Mouse (Mus musculus): Measurements from ENCODE around the gene Egfr. TPM values are rescaled to one million over a fixed set of nuclear protein-coding genes. Genes with fewer than 3 reads are reported as not detected.

Gene Egfr
- polyA plus RNA-seq, 1 experiment from 2014 or later, result 2.1 TPM

GRCm38 (mm10) chr11:16950226-16950975 lies 198.4 kb downstream of the Egfr start:
- Histone ChIP-seq H3K9me3 (replicated peaks; ENCODE audit: control insufficient read depth, low read length) (no peaks in the 10 kb centered on the region), H3K4me3 (ENCODE audit: low read depth, low read length) (peak overlapping the region; percentile 43), H3K27ac (ENCODE audit: low read depth, low read length) (no peak overlapping the region), H3K36me3 (ENCODE audit: control insufficient read depth, insufficient read depth, low read length) (no peaks in the 10 kb centered on the region), H3K27me3 (replicated peaks; ENCODE audit: control insufficient read depth, insufficient read depth, low read length) (no peaks in the 10 kb centered on the region), H3K9ac (ENCODE audit: low read length) (peak overlapping the region; percentile 50), H3K4me1 (ENCODE audit: control insufficient read depth, insufficient read depth, low read length) (no peaks in the 10 kb centered on the region), H3K4me2 (ENCODE audit: low read length) (peak overlapping the region; percentile 76)
- no peak for ATAC-seq
- WGBS, result 52% methylated on average over 13 of the region's 13 CpGs
- DNase-seq (ENCODE audit: low spot score), result no peak

- WGBS, result under 1% methylated on average over 38 of the region's 38 CpGs
- Histone ChIP-seq H3K27me3 (replicated peaks; ENCODE audit: control insufficient read depth, insufficient read depth, low read length) (no peaks in the 10 kb centered on the region), H3K9ac (ENCODE audit: low read length) (peak within 1 kb of the TSS; percentile 54), H3K36me3 (ENCODE audit: control insufficient read depth, insufficient read depth, low read length) (no peaks in the 10 kb centered on the region), H3K4me2 (ENCODE audit: low read length) (peak within 1 kb of the TSS; percentile 76), H3K4me3 (ENCODE audit: low read depth, low read length) (peak within 1 kb of the TSS; percentile 43), H3K9me3 (replicated peaks; ENCODE audit: control insufficient read depth, low read length) (no peaks in the 10 kb centered on the region), H3K4me1 (ENCODE audit: control insufficient read depth, insufficient read depth, low read length) (no peaks in the 10 kb centered on the region), H3K27ac (ENCODE audit: low read depth, low read length) (no peak within 1 kb of the TSS)
- peak; percentile 100 for ATAC-seq
- peak; percentile 99 for DNase-seq (ENCODE audit: low spot score)
These were observed 199.2 kb downstream of the Egfr start, which contains the start of gene Fbxo48 for GRCm38 (mm10) chr11:16950976-16951760. TSS of gene Fbxo48 (plus strand) at chr11:16951375.

- no peak for DNase-seq (ENCODE audit: low spot score)
- Histone ChIP-seq H3K27me3 (replicated peaks; ENCODE audit: control insufficient read depth, insufficient read depth, low read length) (no peaks in the 10 kb centered on the region), H3K9me3 (replicated peaks; ENCODE audit: control insufficient read depth, low read length) (no peaks in the 10 kb centered on the region), H3K9ac (ENCODE audit: low read length) (peak overlapping the region; percentile 54), H3K4me2 (ENCODE audit: low read length) (peak overlapping the region; percentile 76), H3K36me3 (ENCODE audit: control insufficient read depth, insufficient read depth, low read length) (0 out of 2 replicates have a peak, but pooled peaks cover 2% of the 10 kb centered on the region), H3K27ac (ENCODE audit: low read depth, low read length) (no peak overlapping the region), H3K4me3 (ENCODE audit: low read depth, low read length) (peak overlapping the region; percentile 43), H3K4me1 (ENCODE audit: control insufficient read depth, insufficient read depth, low read length) (no peaks in the 10 kb centered on the region)
- WGBS, result 1% methylated on average over 9 of the region's 9 CpGs
- no peak for ATAC-seq
These were observed 199.7 kb downstream of the Egfr start for GRCm38 (mm10) chr11:16951761-16952010.

DNA sequence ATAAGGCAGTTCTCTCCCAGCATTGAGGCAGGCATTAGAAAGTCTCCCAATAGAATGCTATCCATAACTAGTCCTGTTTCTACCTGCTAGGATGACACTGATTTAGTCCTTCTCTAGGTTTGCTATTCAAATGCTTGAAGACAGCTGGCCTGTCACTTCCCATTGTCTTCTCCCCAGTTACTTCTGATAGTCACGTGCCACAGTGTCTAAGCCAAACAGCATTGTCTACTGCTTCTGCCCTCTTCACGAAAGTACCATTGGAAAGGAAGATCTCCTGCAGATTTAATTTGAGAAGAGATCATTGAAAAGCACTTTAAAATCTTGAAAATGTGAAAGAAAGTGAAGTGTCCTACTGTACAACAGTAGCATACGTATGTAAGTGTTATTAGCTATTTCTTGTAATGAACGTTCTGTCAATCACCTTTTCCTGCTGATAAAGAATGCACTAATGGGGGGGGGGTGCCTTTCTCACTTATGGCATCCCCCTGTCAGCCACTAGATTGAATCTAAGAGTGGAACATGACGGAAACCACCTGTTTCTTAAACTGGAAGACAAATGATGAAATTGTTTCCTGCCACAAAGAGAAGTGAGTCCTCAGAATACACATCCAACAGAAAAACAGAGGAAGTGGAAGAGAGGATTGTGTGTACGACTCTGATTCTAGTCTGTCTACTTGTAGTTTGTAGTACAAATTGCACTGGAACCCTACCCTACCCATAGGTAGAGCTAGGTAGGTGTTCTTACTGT lies 204.3 kb downstream of the Egfr start:
- Histone ChIP-seq H3K27ac (ENCODE audit: low read depth, low read length) (no peak overlapping the region), H3K9me3 (replicated peaks; ENCODE audit: control insufficient read depth, low read length) (no peaks in the 10 kb centered on the region), H3K27me3 (replicated peaks; ENCODE audit: control insufficient read depth, insufficient read depth, low read length) (no peaks in the 10 kb centered on the region), H3K36me3 (ENCODE audit: control insufficient read depth, insufficient read depth, low read length) (0 out of 2 replicates have a peak, but pooled peaks cover 2% of the 10 kb centered on the region), H3K4me1 (ENCODE audit: control insufficient read depth, insufficient read depth, low read length) (no peaks in the 10 kb centered on the region), H3K9ac (ENCODE audit: low read length) (no peak overlapping the region), H3K4me2 (ENCODE audit: low read length) (no peak overlapping the region), H3K4me3 (ENCODE audit: low read depth, low read length) (no peak overlapping the region)
- no peak for ATAC-seq
- 89% methylated on average over 6 of the region's 6 CpGs for WGBS
- DNase-seq (ENCODE audit: low spot score), result no peak

DNA sequence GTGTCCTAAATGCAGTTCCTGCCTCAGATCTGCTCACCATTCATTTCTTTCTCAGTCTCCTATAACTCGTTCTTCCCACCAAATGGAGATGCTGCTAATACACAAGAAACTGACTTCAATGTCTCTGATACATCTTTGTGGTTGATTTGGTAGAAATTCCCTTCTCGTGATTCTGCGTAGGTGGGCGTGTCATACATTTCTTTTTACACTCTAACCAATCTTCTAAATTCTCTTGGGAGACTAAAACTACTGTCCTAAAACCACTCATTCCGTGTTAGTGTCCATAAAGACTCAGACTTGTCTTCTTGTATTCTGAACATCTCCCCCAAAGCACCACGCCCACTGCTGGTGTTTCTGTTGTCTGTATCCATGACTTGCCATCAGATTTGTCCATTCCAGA lies 205.0 kb downstream of the Egfr start:
- Histone ChIP-seq H3K9ac (ENCODE audit: low read length) (no peak overlapping the region), H3K4me3 (ENCODE audit: low read depth, low read length) (no peak overlapping the region), H3K9me3 (replicated peaks; ENCODE audit: control insufficient read depth, low read length) (no peaks in the 10 kb centered on the region), H3K36me3 (ENCODE audit: control insufficient read depth, insufficient read depth, low read length) (0 out of 2 replicates have a peak, but pooled peaks cover 2% of the 10 kb centered on the region), H3K27ac (ENCODE audit: low read depth, low read length) (no peak overlapping the region), H3K27me3 (replicated peaks; ENCODE audit: control insufficient read depth, insufficient read depth, low read length) (no peaks in the 10 kb centered on the region), H3K4me1 (ENCODE audit: control insufficient read depth, insufficient read depth, low read length) (no peaks in the 10 kb centered on the region), H3K4me2 (ENCODE audit: low read length) (no peak overlapping the region)
- 93% methylated on average over 6 of the region's 6 CpGs for WGBS
- no peak for ATAC-seq
- no peak for DNase-seq (ENCODE audit: low spot score)

- Histone ChIP-seq H3K27me3 (replicated peaks; ENCODE audit: control insufficient read depth, insufficient read depth, low read length) (no peaks in the 10 kb centered on the region), H3K9ac (ENCODE audit: low read length) (no peak overlapping the region), H3K9me3 (replicated peaks; ENCODE audit: control insufficient read depth, low read length) (no peaks in the 10 kb centered on the region), H3K36me3 (ENCODE audit: control insufficient read depth, insufficient read depth, low read length) (0 out of 2 replicates have a peak, but pooled peaks cover 2% of the 10 kb centered on the region), H3K27ac (ENCODE audit: low read depth, low read length) (no peak overlapping the region), H3K4me1 (ENCODE audit: control insufficient read depth, insufficient read depth, low read length) (no peaks in the 10 kb centered on the region), H3K4me3 (ENCODE audit: low read depth, low read length) (no peak overlapping the region), H3K4me2 (ENCODE audit: low read length) (no peak overlapping the region)
- no peak for DNase-seq (ENCODE audit: low spot score)
- ATAC-seq, result no peak
- WGBS, result 93% methylated on average over 1 of the region's 1 CpGs
These were observed 206.5 kb downstream of the Egfr start for GRCm38 (mm10) chr11:16958520-16958919.

Other genes with a start within 250 kb of the Egfr start
- gene Sec61g, start 243.7 kb upstream of the Egfr start, polyA plus RNA-seq (2014; fragmentation: Nextera tagmentation; extraction: Ambion mirVana), result 27.0 and 36.9 TPM in 2 replicates
- 0.77 and 1.6 TPM in 2 replicates for gene Fbxo48, start 199.2 kb downstream of the Egfr start, polyA plus RNA-seq (2014; fragmentation: Nextera tagmentation; extraction: Ambion mirVana)

Measured in forebrain, embryonic 14.5 days (tissue).